Mouse (Mus musculus) kidney, embryonic 14.5 days (tissue): Measurements from ENCODE around the gene Cngb1. TPM values are rescaled to one million over a fixed set of nuclear protein-coding genes. Genes with fewer than 3 reads are reported as not detected.

Experiments
- ATAC-seq: fragments of 200-750 bp; cut with Nextera tagmentation; 2 replicates; pipeline ENCODE4 v1.8.0; 2017; ENCODE audit warnings: moderate number of reproducible peaks, mild to moderate bottlenecking, moderate TSS enrichment, moderate library complexity; ENCODE audit not compliant: low FRiP score, low TSS enrichment
- H3K27ac ChIP-seq: fragments of 300-500 bp; sonication (generic); 2 replicates; pipeline ENCODE4 v1.5.1; 2014; ENCODE audit warnings: low read depth, mild to moderate bottlenecking, low read length, moderate library complexity, mixed read lengths
- H3K27me3 ChIP-seq: fragments of 300-500 bp; sonication (generic); 2 replicates; pipeline ENCODE4 v1.6.1; 2014; ENCODE audit warnings: mild to moderate bottlenecking, low read length; ENCODE audit not compliant: control insufficient read depth, insufficient read depth
- H3K36me3 ChIP-seq: fragments of 300-500 bp; sonication (generic); 2 replicates; pipeline ENCODE4 v1.6.1; 2014; ENCODE audit warnings: low read length, mixed read lengths; ENCODE audit not compliant: control insufficient read depth, insufficient read depth
- H3K4me1 ChIP-seq: fragments of 300-500 bp; sonication (generic); 2 replicates; pipeline ENCODE4 v1.6.1; 2014; ENCODE audit warnings: low read length, mixed read lengths; ENCODE audit not compliant: control insufficient read depth, insufficient read depth
- H3K4me2 ChIP-seq: fragments of 300-500 bp; sonication (generic); replicated peaks from 2 replicates; pipeline ENCODE4 v1.6.1; 2014; ENCODE audit warnings: low read depth, mild to moderate bottlenecking, low read length
- H3K4me3 ChIP-seq: fragments of 300-500 bp; sonication (generic); 2 replicates; pipeline ENCODE4 v1.5.1; 2014; ENCODE audit warnings: mild to moderate bottlenecking, low read length
- H3K9ac ChIP-seq: fragments of 300-500 bp; sonication (generic); 2 replicates; pipeline ENCODE4 v1.6.1; 2014; ENCODE audit warnings: low read depth, mild to moderate bottlenecking, low read length, moderate library complexity
- H3K9me3 ChIP-seq: fragments of 300-500 bp; sonication (generic); 2 replicates; pipeline ENCODE4 v1.6.1; 2016; ENCODE audit warnings: low read length; ENCODE audit not compliant: control insufficient read depth
- WGBS: fragments of 180-500 bp; shearing (Covaris S2); extraction: QIAGEN DNeasy Blood & Tissue Kit; methylation state at CpG from one replicate; pipeline ENCODE4 v1.1.7; 2014; 5-methylcytosine and 5-hydroxymethylcytosine counted together
- polyA plus RNA-seq: library from polyadenylated mRNA; unstranded; fragments of >200 nt; fragmentation: Nextera tagmentation; extraction: Ambion mirVana; gene quantifications from 2 replicates; pipeline ENCODE4 v1.2.1, GENCODE M21; 2014

The Cngb1 gene
- polyA plus RNA-seq, 1 experiment from 2014 or later: 0.60 TPM

GRCm38 (mm10) chr8:95312836-95313235 is 6.5 kb upstream of the Cngb1 start:
- Histone ChIP-seq H3K27ac (no peak overlapping the region), H3K4me1 (no peaks in the 10 kb centered on the region), H3K9me3 (no peaks in the 10 kb centered on the region), H3K27me3 (no peaks in the 10 kb centered on the region), H3K4me2 (no peak overlapping the region), H3K4me3 (no peak overlapping the region), H3K9ac (no peak overlapping the region), H3K36me3 (no peaks in the 10 kb centered on the region)
- WGBS: 68% methylated on average over 18 of the region's 18 CpGs
- no peak for ATAC-seq

- Histone ChIP-seq H3K9ac (no peak within 1 kb of the TSS), H3K27me3 (no peaks in the 10 kb centered on the region), H3K4me1 (no peaks in the 10 kb centered on the region), H3K4me3 (no peak within 1 kb of the TSS), H3K27ac (no peak within 1 kb of the TSS), H3K4me2 (no peak within 1 kb of the TSS), H3K9me3 (no peaks in the 10 kb centered on the region), H3K36me3 (no peaks in the 10 kb centered on the region)
- no peak for ATAC-seq
- WGBS: 40% methylated on average over 6 of the region's 6 CpGs
These were observed 4.1 kb upstream of the Cngb1 start, which contains the start of gene Tepp for GRCm38 (mm10) chr8:95310342-95310970. Gene Tepp, plus strand, starts transcription at chr8:95310566.

GRCm38 (mm10) chr8:95305526-95305925 is 859 bp downstream of the Cngb1 start:
- H3K4me3 ChIP-seq: no peak overlapping the region
- no peak overlapping the region for H3K27ac ChIP-seq
- 68% methylated on average over 4 of the region's 4 CpGs for WGBS
- H3K27me3 ChIP-seq: no peaks in the 10 kb centered on the region
- H3K9ac ChIP-seq: no peak overlapping the region
- H3K4me1 ChIP-seq: no peaks in the 10 kb centered on the region
- H3K4me2 ChIP-seq: no peak overlapping the region
- ATAC-seq: no peak
- H3K36me3 ChIP-seq: no peaks in the 10 kb centered on the region
- H3K9me3 ChIP-seq: no peaks in the 10 kb centered on the region

DNA sequence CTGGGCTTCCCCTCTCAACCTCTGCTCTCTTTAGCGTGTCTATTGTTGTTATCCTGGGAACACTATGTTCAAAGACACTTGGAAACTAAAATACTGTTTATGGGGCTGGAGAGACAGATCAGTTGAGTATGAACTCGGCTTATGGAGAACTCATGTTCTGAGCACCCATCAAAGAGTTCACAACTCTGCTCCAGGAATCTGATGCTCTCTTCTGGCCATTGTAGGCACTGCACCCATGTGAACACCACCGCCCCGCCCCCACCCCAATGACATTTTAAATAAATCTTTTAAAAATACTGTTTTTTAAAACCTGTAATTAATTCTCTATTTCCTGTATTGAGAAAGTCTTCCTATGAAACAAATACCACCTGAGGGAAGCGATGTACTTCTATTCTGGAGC is 4.0 kb downstream of the Cngb1 start:
- no peaks in the 10 kb centered on the region for H3K36me3 ChIP-seq
- no peak overlapping the region for H3K4me3 ChIP-seq
- no peak overlapping the region for H3K27ac ChIP-seq
- WGBS: 25% methylated on average over 5 of the region's 5 CpGs
- no peak overlapping the region for H3K4me2 ChIP-seq
- no peaks in the 10 kb centered on the region for H3K27me3 ChIP-seq
- no peaks in the 10 kb centered on the region for H3K9me3 ChIP-seq
- no peak overlapping the region for H3K9ac ChIP-seq
- ATAC-seq: no peak
- H3K4me1 ChIP-seq: no peaks in the 10 kb centered on the region

- Histone ChIP-seq H3K4me3 (no peak overlapping the region), H3K4me2 (peak overlapping the region; percentile 24), H3K27me3 (no peaks in the 10 kb centered on the region), H3K4me1 (no peaks in the 10 kb centered on the region; the same call in 1 of the 2 replicates), H3K9me3 (no peaks in the 10 kb centered on the region), H3K27ac (no peak overlapping the region), H3K36me3 (no peaks in the 10 kb centered on the region), H3K9ac (no peak overlapping the region)
- peak; percentile 76; the same call in 1 of the 2 replicates for ATAC-seq
- 66% methylated on average over 7 of the region's 7 CpGs for WGBS
These were observed 12.5 kb downstream of the Cngb1 start for GRCm38 (mm10) chr8:95293891-95294290.

GRCm38 (mm10) chr8:95293172-95293571 is 13.2 kb downstream of the Cngb1 start:
- Histone ChIP-seq H3K27ac (no peak overlapping the region), H3K27me3 (no peaks in the 10 kb centered on the region), H3K9ac (no peak overlapping the region), H3K9me3 (no peaks in the 10 kb centered on the region), H3K4me1 (no peaks in the 10 kb centered on the region; the same call in 1 of the 2 replicates), H3K4me2 (peak overlapping the region; percentile 24; the same call in 1 of the 2 replicates), H3K4me3 (peak overlapping the region; percentile 9; the same call in 1 of the 2 replicates), H3K36me3 (no peaks in the 10 kb centered on the region)
- 75% methylated on average over 11 of the region's 11 CpGs for WGBS
- ATAC-seq: peak; percentile 56; the same call in 1 of the 2 replicates

GRCm38 (mm10) chr8:95289066-95289650 is 17.2 kb downstream of the Cngb1 start:
- no peak overlapping the region for H3K4me3 ChIP-seq
- no peak overlapping the region for H3K27ac ChIP-seq
- H3K9ac ChIP-seq: no peak overlapping the region
- WGBS: 71% methylated on average over 6 of the region's 6 CpGs
- H3K4me2 ChIP-seq: no peak overlapping the region
- no peaks in the 10 kb centered on the region for H3K36me3 ChIP-seq
- no peaks in the 10 kb centered on the region for H3K9me3 ChIP-seq
- H3K4me1 ChIP-seq: no peaks in the 10 kb centered on the region; the same call in 1 of the 2 replicates
- ATAC-seq: no peak
- no peaks in the 10 kb centered on the region for H3K27me3 ChIP-seq

- H3K9me3 ChIP-seq: no peaks in the 10 kb centered on the region
- WGBS: 74% methylated on average over 5 of the region's 5 CpGs
- H3K4me3 ChIP-seq: no peak overlapping the region
- no peak for ATAC-seq
- no peak overlapping the region for H3K4me2 ChIP-seq
- H3K9ac ChIP-seq: no peak overlapping the region
- H3K36me3 ChIP-seq: no peaks in the 10 kb centered on the region
- H3K4me1 ChIP-seq: no peaks in the 10 kb centered on the region
- H3K27me3 ChIP-seq: no peaks in the 10 kb centered on the region
- no peak overlapping the region for H3K27ac ChIP-seq
These were observed 24.9 kb downstream of the Cngb1 start for GRCm38 (mm10) chr8:95281493-95281892.

GRCm38 (mm10) chr8:95272871-95273270 is 33.5 kb downstream of the Cngb1 start:
- Histone ChIP-seq H3K4me3 (no peak overlapping the region), H3K9ac (no peak overlapping the region), H3K36me3 (no peaks in the 10 kb centered on the region), H3K4me2 (no peak overlapping the region), H3K27ac (no peak overlapping the region), H3K9me3 (no peaks in the 10 kb centered on the region), H3K4me1 (no peaks in the 10 kb centered on the region), H3K27me3 (no peaks in the 10 kb centered on the region)
- ATAC-seq: no peak
- WGBS: 48% methylated on average over 2 of the region's 2 CpGs
